Mouse (Mus musculus): ENCODE measurements around the gene Trim3.

Gene Trim3

GRCm38 (mm10) chr7:105608467-105608866, 24.9 kb downstream of the Trim3 start:
- DNase-seq: no peak

- peak; percentile 94 for DNase-seq
These were observed 30.3 kb downstream of the Trim3 start for GRCm38 (mm10) chr7:105602860-105603623.

- no peak for DNase-seq
These were observed 43.3 kb downstream of the Trim3 start for GRCm38 (mm10) chr7:105590097-105590496.

GRCm38 (mm10) chr7:105588325-105588912, 45.0 kb downstream of the Trim3 start:
- DNase-seq: no peak

GRCm38 (mm10) chr7:105581959-105582358, 51.4 kb downstream of the Trim3 start:
- DNase-seq: no peak

GRCm38 (mm10) chr7:105581094-105581703, 52.2 kb downstream of the Trim3 start, which contains the start of gene Apbb1:
TSS of gene Apbb1 (minus strand) at chr7:105581653.
- peak; percentile 72 for DNase-seq

- DNase-seq: no peak
These were observed 52.7 kb downstream of the Trim3 start for GRCm38 (mm10) chr7:105580627-105581089.

GRCm38 (mm10) chr7:105578481-105578880, 54.9 kb downstream of the Trim3 start:
- DNase-seq: no peak

GRCm38 (mm10) chr7:105577377-105577871, 55.9 kb downstream of the Trim3 start:
- no peak for DNase-seq

GRCm38 (mm10) chr7:105576166-105576748, 57.1 kb downstream of the Trim3 start:
- DNase-seq: no peak

- DNase-seq: no peak
These were observed 58.8 kb downstream of the Trim3 start for GRCm38 (mm10) chr7:105574537-105574936.

- DNase-seq: no peak
These were observed 60.4 kb downstream of the Trim3 start for GRCm38 (mm10) chr7:105572949-105573348.

- no peak for DNase-seq
These were observed 62.6 kb downstream of the Trim3 start for GRCm38 (mm10) chr7:105570756-105571155.

- DNase-seq: no peak
These were observed 63.6 kb downstream of the Trim3 start for GRCm38 (mm10) chr7:105569512-105570496.

GRCm38 (mm10) chr7:105568988-105569471, 64.3 kb downstream of the Trim3 start:
- DNase-seq: peak; percentile 40

GRCm38 (mm10) chr7:105568583-105568982, 64.8 kb downstream of the Trim3 start:
- no peak for DNase-seq

GRCm38 (mm10) chr7:105565071-105565836, 68.1 kb downstream of the Trim3 start:
- no peak for DNase-seq

- DNase-seq: no peak
These were observed 70.0 kb downstream of the Trim3 start for GRCm38 (mm10) chr7:105563367-105563766.

GRCm38 (mm10) chr7:105562317-105562716, 71.1 kb downstream of the Trim3 start:
- no peak for DNase-seq

GRCm38 (mm10) chr7:105559016-105559415, 74.4 kb downstream of the Trim3 start:
- DNase-seq: no peak

GRCm38 (mm10) chr7:105557671-105558070, 75.7 kb downstream of the Trim3 start:
- no peak for DNase-seq

All from kidney, adult 11 months (tissue).